Mouse (Mus musculus) kidney, adult 2 months (tissue): ENCODE data around the gene Card11.

Experiments
- CTCF ChIP-seq: fragments of 200-500 bp; conservative IDR thresholded peaks from 2 replicates; pipeline ENCODE4 v1.5.1; 2011; ENCODE audit warnings: low read depth, mild to moderate bottlenecking, control low read depth, low read length, moderate library complexity, mixed read lengths; ENCODE audit not compliant: insufficient read depth, insufficient read length
- POLR2A ChIP-seq: fragments of 200-500 bp; IDR thresholded peaks from one replicate; pipeline ENCODE4 v1.6.1; 2011; ENCODE audit warnings: low read depth, low read length, control low read depth

DNA sequence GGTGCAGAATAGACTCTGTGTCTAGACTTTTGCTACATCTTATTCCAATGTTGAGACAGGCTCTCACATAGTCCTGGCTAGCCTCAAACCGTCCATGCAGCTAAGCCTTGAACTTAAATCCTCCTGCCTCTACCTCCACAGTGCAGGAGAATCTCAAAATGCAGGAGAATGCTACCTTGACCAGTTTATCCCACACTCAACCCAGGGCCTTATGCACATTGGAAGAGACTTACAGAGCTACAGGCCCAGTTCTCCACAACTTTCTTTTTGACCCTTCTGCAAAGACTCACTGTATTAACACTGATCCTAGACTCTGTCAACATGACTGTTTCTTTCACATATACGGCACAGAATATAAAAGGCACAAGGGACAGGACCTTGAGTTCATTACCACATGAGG lies 172.0 kb downstream of the Card11 start:
- TF ChIP-seq POLR2A (no peak), CTCF (no peak)
